Mouse (Mus musculus) bone marrow macrophage, adult 2 months (primary cell): ENCODE measurements around the gene Myo16. TPM values are rescaled to one million over a fixed set of nuclear protein-coding genes. Genes with fewer than 3 reads are reported as not detected.

ENCODE experiments used
- H3K27ac ChIP-seq: 2 replicates; pipeline ENCODE4 v1.5.1; 2012; ENCODE audit warnings: low read depth, low read length; ENCODE audit not compliant: insufficient read depth
- H3K4me1 ChIP-seq: 2 replicates; pipeline ENCODE4 v1.6.1; 2012; ENCODE audit warnings: low read length; ENCODE audit not compliant: control insufficient read depth, insufficient read depth
- H3K4me3 ChIP-seq: 2 replicates; pipeline ENCODE4 v1.5.1; 2012; ENCODE audit warnings: mild to moderate bottlenecking, low read length, moderate library complexity; ENCODE audit not compliant: insufficient read depth
- CTCF ChIP-seq: IDR thresholded peaks from 2 replicates; pipeline ENCODE4 v1.5.1; 2012; ENCODE audit warnings: low read depth, mild to moderate bottlenecking, low read length, moderate library complexity
- POLR2A ChIP-seq: IDR thresholded peaks from 2 replicates; pipeline ENCODE4 v1.6.1; 2012; ENCODE audit warnings: mild to moderate bottlenecking, low read depth, low read length, borderline replicate concordance
- polyA plus RNA-seq: library from polyadenylated mRNA; stranded (reverse); fragments of >200 nt; gene quantifications from 2 replicates; pipeline ENCODE4 v1.2.4, GENCODE M21; 2012; ENCODE audit not compliant: missing spikeins, insufficient read depth, insufficient read length

Myo16 gene
- polyA plus RNA-seq, 1 experiment: not detected

DNA sequence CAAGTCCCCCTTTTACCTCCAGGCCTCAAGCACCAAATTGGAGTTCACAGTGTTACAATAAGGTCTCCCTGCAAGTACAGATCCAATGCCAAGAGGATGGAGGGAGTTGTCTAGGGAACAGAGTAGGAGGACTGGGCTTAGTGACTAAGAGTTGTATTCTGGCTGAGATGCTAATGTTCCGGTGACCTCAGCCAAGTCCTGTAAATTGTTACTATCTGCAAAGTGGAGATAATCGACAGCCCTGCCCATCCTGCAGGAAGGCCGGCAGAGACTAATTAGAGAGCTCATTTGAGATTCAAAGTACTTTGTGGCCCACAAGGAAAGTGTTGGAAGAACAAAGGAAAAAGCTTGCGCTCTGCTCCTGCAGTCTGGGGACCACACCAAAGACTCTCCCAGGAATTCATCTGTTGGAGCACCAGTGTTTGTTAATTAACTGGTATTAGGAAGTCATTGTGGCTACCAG is 512.1 kb downstream of the Myo16 start:
- Histone ChIP-seq H3K4me1 (peaks cover 12% of the 10 kb centered on the region), H3K4me3 (no peak overlapping the region), H3K27ac (no peak overlapping the region)
- no peak for TF ChIP-seq CTCF
- TF ChIP-seq POLR2A: no peak

DNA sequence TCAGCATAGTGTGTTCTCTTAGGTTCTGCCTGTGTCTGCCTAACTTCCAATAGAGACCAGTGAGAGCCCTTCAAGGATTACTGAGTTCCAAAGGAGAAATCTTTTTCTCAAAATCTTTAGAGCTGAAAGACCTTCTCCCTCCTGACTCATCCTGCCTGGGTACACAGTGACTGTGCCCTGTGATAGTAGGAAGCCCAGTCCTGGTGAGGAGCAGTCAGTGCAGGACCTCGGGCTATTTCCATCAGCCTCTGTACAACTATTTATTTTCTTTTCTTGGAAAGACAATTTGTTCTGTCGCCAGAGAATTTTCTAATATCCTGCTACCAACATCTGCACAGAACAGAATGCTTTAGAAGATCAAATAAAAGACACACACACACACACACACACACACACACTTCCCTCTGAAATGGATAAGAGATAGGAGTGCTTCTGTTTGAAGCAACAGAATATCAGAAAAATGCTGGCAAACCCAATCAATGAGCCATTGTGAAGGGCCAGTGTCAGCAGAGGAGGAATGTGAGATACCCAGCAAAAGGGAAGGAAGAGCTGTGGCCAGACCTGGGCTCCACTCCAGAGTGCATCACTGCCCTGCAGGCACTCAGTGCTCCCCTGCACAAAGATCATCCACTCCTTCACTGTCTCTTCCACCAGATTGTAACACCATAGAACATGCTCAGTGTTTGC is 518.3 kb downstream of the Myo16 start:
- Histone ChIP-seq H3K4me3 (no peak overlapping the region), H3K4me1 (no peaks in the 10 kb centered on the region), H3K27ac (no peak overlapping the region)
- TF ChIP-seq CTCF (no peak), POLR2A (no peak)

DNA sequence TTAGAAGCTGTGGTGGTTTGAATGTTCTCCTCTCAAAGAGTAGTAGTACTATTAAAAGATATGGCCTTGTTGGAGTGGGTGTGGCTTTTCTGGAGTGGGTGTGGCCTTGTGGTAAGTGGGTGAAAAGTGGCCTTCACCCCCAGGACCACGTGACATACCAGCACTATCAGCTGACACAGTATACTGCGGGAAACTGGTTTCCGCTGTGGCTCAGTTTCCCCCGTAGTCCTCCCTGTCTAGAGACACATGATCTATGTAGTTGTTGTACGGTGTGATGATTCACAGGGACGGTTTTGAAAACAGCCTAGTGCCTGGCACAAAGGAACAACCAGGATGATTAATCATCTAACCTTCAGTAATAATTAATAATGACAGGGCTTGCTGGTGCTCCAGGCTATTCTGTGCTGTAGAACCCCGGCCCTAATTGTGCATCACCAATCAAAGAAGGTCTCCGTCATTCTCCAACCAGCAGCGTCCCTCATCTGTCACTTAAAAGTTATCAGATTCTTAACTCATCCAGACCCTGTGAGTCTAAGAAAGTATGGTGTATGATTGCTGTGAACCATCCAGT is 524.2 kb downstream of the Myo16 start:
- no peak overlapping the region for H3K4me3 ChIP-seq
- no peaks in the 10 kb centered on the region for H3K4me1 ChIP-seq
- TF ChIP-seq POLR2A (no peak), CTCF (no peak)
- H3K27ac ChIP-seq: no peak overlapping the region

- Histone ChIP-seq H3K27ac (no peak overlapping the region), H3K4me3 (no peak overlapping the region), H3K4me1 (peaks cover 4% of the 10 kb centered on the region; the same call in 1 of the 2 replicates)
- TF ChIP-seq CTCF: no peak
- TF ChIP-seq POLR2A: no peak
Measured at GRCm38 (mm10) chr8:10681926-10682325, 528.2 kb downstream of the Myo16 start.

GRCm38 (mm10) chr8:10683088-10683487 is 529.4 kb downstream of the Myo16 start:
- no peak overlapping the region for H3K27ac ChIP-seq
- peaks cover 4% of the 10 kb centered on the region; the same call in 1 of the 2 replicates for H3K4me1 ChIP-seq
- H3K4me3 ChIP-seq: no peak overlapping the region
- no peak for TF ChIP-seq POLR2A
- no peak for TF ChIP-seq CTCF

Other genes starting within 250 kb of the Myo16 start
- 2.7 and 2.8 TPM in 2 replicates for gene Lig4, start 176.2 kb upstream of the Myo16 start, polyA plus RNA-seq
- gene Abhd13, start 176.2 kb upstream of the Myo16 start, polyA plus RNA-seq: 9.3 and 10.9 TPM in 2 replicates
- gene Tnfsf13b, start 147.4 kb upstream of the Myo16 start, polyA plus RNA-seq: 3.3 and 5.8 TPM in 2 replicates